Mouse (Mus musculus): ENCODE measurements around the gene S100a6. TPM values are rescaled to one million over a fixed set of nuclear protein-coding genes. Genes with fewer than 3 reads are reported as not detected.
A peak's percentile ranks its signal among the peaks of the same experiment; 100 is the strongest.

S100a6 gene
- polyA plus RNA-seq (2012; rRNA removed): 3.4 and 5.4 TPM in 2 replicates
- polyA plus RNA-seq (2014; fragmentation: Nextera tagmentation; extraction: Ambion mirVana): 7.2 and 13.6 TPM in 2 replicates

GRCm38 (mm10) chr3:90612728-90613291 lies at the start of gene S100a6:
Gene S100a6 (plus strand): TSS chr3:90612882.
- H3K4me3 ChIP-seq (ENCODE audit: insufficient read depth in 1 of 2, low read depth in 2 of 2, low read length in 2 of 2): no peak within 1 kb of the TSS
- H3K9me3 ChIP-seq (ENCODE audit: control insufficient read depth, low read length): no peaks in the 10 kb centered on the region
- H3K4me1 ChIP-seq (replicated peaks; ENCODE audit: control insufficient read depth in 2 of 2, insufficient read depth in 2 of 2, low read length in 1 of 2): no peaks in the 10 kb centered on the region
- no peak within 1 kb of the TSS for H3K9ac ChIP-seq (replicated peaks)
- no peaks in the 10 kb centered on the region for H3K36me3 ChIP-seq (replicated peaks; ENCODE audit: control insufficient read depth, insufficient read depth, low read depth)
- 2% methylated on average over 23 of the region's 23 CpGs for WGBS (ENCODE audit: insufficient replicate concordance)
- no peaks in the 10 kb centered on the region for H3K27me3 ChIP-seq (ENCODE audit: control insufficient read depth, insufficient read depth, low read length)
- peak; percentile 12 to 23 (median 22) for DNase-seq (ENCODE audit: low read depth in 3 of 3, low spot score in 3 of 3)
- no peak within 1 kb of the TSS for H3K27ac ChIP-seq
- 0 out of 2 replicates have a peak, but pooled peaks have one; percentile 35 for ATAC-seq (ENCODE audit: insufficient read depth)
- peak within 1 kb of the TSS; percentile 32 for H3K4me2 ChIP-seq (ENCODE audit: low read depth)
- TF ChIP-seq CTCF (IDR thresholded peaks at IDR 0.05; ENCODE audit: low read depth): peak; percentile 71
- TF ChIP-seq EP300 (IDR thresholded peaks at IDR 0.05; ENCODE audit: low read depth): no peak

DNA sequence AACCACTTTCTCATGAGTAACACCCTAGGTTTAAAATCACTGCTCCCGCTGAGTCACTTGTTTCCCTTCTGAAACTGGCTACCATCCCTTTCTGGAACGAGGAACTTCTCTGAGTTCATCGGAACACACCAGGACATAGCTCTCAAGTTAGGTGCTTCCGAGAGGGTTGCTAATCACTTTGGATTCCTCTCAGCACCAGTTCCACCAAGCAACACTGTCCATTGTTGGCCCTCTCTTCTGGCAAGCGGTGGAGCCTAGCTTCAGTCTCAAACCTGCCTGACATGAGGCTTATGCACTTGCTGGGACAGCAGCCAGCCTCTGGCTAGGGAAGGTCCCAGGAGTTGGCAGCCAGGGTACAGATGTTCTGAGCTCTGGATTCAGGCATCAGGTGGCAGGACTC lies 38.0 kb upstream of the S100a6 start:
- H3K4me1 ChIP-seq (replicated peaks; ENCODE audit: control insufficient read depth in 2 of 2, insufficient read depth in 2 of 2, low read length in 1 of 2): no peaks in the 10 kb centered on the region
- H3K27ac ChIP-seq: no peak overlapping the region
- no peaks in the 10 kb centered on the region for H3K9me3 ChIP-seq (ENCODE audit: control insufficient read depth, low read length)
- TF ChIP-seq CTCF (IDR thresholded peaks at IDR 0.05; ENCODE audit: low read depth): no peak
- no peak for TF ChIP-seq EP300 (IDR thresholded peaks at IDR 0.05; ENCODE audit: low read depth)
- H3K36me3 ChIP-seq (replicated peaks; ENCODE audit: control insufficient read depth, insufficient read depth, low read depth): no peaks in the 10 kb centered on the region
- H3K4me2 ChIP-seq (ENCODE audit: low read depth): no peak overlapping the region
- DNase-seq (ENCODE audit: low read depth in 3 of 3, low spot score in 3 of 3) (no peak), ATAC-seq (ENCODE audit: insufficient read depth) (no peak)
- H3K4me3 ChIP-seq (ENCODE audit: insufficient read depth in 1 of 2, low read depth in 2 of 2, low read length in 2 of 2): no peak overlapping the region
- whole genome bisulfite sequencing (ENCODE audit: insufficient replicate concordance): 67% methylated on average over 5 of the region's 5 CpGs
- no peaks in the 10 kb centered on the region for H3K27me3 ChIP-seq (ENCODE audit: control insufficient read depth, insufficient read depth, low read length)
- no peak overlapping the region for H3K9ac ChIP-seq (replicated peaks)

GRCm38 (mm10) chr3:90575320-90575719 lies 37.4 kb upstream of the S100a6 start:
- 53% methylated on average over 3 of the region's 3 CpGs for WGBS (ENCODE audit: insufficient replicate concordance)

GRCm38 (mm10) chr3:90576351-90577001 lies 36.2 kb upstream of the S100a6 start:
- no peak for TF ChIP-seq CTCF (IDR thresholded peaks at IDR 0.05; ENCODE audit: low read depth)
- no peak for TF ChIP-seq EP300 (IDR thresholded peaks at IDR 0.05; ENCODE audit: low read depth)
- ATAC-seq (ENCODE audit: insufficient read depth) (no peak), DNase-seq (ENCODE audit: low read depth in 3 of 3, low spot score in 3 of 3) (no peak)
- Histone ChIP-seq H3K9ac (replicated peaks) (no peak overlapping the region), H3K4me1 (replicated peaks; ENCODE audit: control insufficient read depth in 2 of 2, insufficient read depth in 2 of 2, low read length in 1 of 2) (no peaks in the 10 kb centered on the region), H3K9me3 (ENCODE audit: control insufficient read depth, low read length) (no peaks in the 10 kb centered on the region), H3K4me3 (ENCODE audit: insufficient read depth in 1 of 2, low read depth in 2 of 2, low read length in 2 of 2) (no peak overlapping the region), H3K27me3 (ENCODE audit: control insufficient read depth, insufficient read depth, low read length) (no peaks in the 10 kb centered on the region), H3K4me2 (ENCODE audit: low read depth) (no peak overlapping the region), H3K36me3 (replicated peaks; ENCODE audit: control insufficient read depth, insufficient read depth, low read depth) (no peaks in the 10 kb centered on the region), H3K27ac (no peak overlapping the region)
- 51% methylated on average over 10 of the region's 10 CpGs for WGBS (ENCODE audit: insufficient replicate concordance)

More at GRCm38 (mm10) chr3:90575320-90575719, 37.4 kb upstream of the S100a6 start:
- no peak for TF ChIP-seq EP300 (IDR thresholded peaks at IDR 0.05; ENCODE audit: low read depth)
- TF ChIP-seq CTCF (IDR thresholded peaks at IDR 0.05; ENCODE audit: low read depth): no peak
- ATAC-seq (ENCODE audit: insufficient read depth): no peak
- Histone ChIP-seq H3K36me3 (replicated peaks; ENCODE audit: control insufficient read depth, insufficient read depth, low read depth) (no peaks in the 10 kb centered on the region), H3K4me3 (ENCODE audit: insufficient read depth in 1 of 2, low read depth in 2 of 2, low read length in 2 of 2) (no peak overlapping the region), H3K27me3 (ENCODE audit: control insufficient read depth, insufficient read depth, low read length) (no peaks in the 10 kb centered on the region), H3K9me3 (ENCODE audit: control insufficient read depth, low read length) (no peaks in the 10 kb centered on the region), H3K9ac (replicated peaks) (no peak overlapping the region), H3K27ac (no peak overlapping the region), H3K4me2 (ENCODE audit: low read depth) (no peak overlapping the region), H3K4me1 (replicated peaks; ENCODE audit: control insufficient read depth in 2 of 2, insufficient read depth in 2 of 2, low read length in 1 of 2) (no peaks in the 10 kb centered on the region)
- DNase-seq (ENCODE audit: low read depth in 3 of 3, low spot score in 3 of 3): no peak

GRCm38 (mm10) chr3:90579433-90579832 lies 33.2 kb upstream of the S100a6 start:
- no peaks in the 10 kb centered on the region for H3K9me3 ChIP-seq (ENCODE audit: control insufficient read depth, low read length)
- TF ChIP-seq CTCF (IDR thresholded peaks at IDR 0.05; ENCODE audit: low read depth) (no peak), EP300 (IDR thresholded peaks at IDR 0.05; ENCODE audit: low read depth) (no peak)
- ATAC-seq (ENCODE audit: insufficient read depth) (no peak), DNase-seq (ENCODE audit: low read depth in 3 of 3, low spot score in 3 of 3) (no peak)
- no peaks in the 10 kb centered on the region for H3K36me3 ChIP-seq (replicated peaks; ENCODE audit: control insufficient read depth, insufficient read depth, low read depth)
- 65% methylated on average over 7 of the region's 7 CpGs for WGBS (ENCODE audit: insufficient replicate concordance)
- no peak overlapping the region for H3K9ac ChIP-seq (replicated peaks)
- H3K27ac ChIP-seq: no peak overlapping the region
- no peaks in the 10 kb centered on the region for H3K4me1 ChIP-seq (replicated peaks; ENCODE audit: control insufficient read depth in 2 of 2, insufficient read depth in 2 of 2, low read length in 1 of 2)
- H3K4me3 ChIP-seq (ENCODE audit: insufficient read depth in 1 of 2, low read depth in 2 of 2, low read length in 2 of 2): no peak overlapping the region
- H3K27me3 ChIP-seq (ENCODE audit: control insufficient read depth, insufficient read depth, low read length): no peaks in the 10 kb centered on the region
- H3K4me2 ChIP-seq (ENCODE audit: low read depth): no peak overlapping the region

All from liver, embryonic 14.5 days (tissue).